Mouse (Mus musculus): ENCODE data around the gene Lhfp. TPM values are rescaled to one million over a fixed set of nuclear protein-coding genes. Genes with fewer than 3 reads are reported as not detected.

Lhfp gene
- polyA plus RNA-seq, 1 experiment from 2014 or later = 48.1 TPM

DNA sequence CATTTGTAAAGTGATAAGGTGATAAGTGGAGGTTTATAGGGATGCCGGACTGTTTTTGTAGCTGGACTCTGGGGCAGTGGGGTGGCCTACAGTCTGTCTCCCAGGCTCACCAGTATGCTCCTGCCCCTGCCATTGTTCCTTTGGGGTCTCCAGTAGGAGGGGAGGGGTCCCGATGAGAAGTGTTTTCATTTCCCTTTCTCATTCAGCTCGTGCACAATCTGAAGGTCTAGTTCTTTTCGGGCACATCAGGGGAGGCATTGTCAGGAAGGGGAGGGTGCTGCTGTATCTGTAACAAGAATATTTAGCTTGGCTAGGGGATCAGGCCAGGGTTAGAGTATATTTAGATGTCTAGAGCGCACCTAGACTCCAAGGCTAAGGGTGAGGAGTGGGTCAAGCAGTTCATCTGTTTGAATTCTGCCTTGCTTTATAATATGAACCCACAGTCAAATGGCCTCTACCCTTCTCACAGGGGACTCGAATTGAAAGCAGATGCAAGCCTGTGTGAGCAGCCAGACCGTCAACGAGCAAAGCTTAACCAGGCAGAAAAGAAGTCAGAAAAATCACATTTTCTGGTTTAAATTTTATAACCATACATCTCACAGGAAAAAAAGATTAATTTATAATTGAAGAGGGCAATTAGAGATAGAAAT, 46.0 kb downstream of the Lhfp start:
- no peaks in the 10 kb centered on the region for H3K9me3 ChIP-seq (ENCODE audit: control insufficient read depth, low read length)
- ATAC-seq (ENCODE audit: low FRiP score, low TSS enrichment) (no peak), DNase-seq (no peak)
- no peak overlapping the region; the same call in 1 of the 2 replicates for H3K27ac ChIP-seq (replicated peaks; ENCODE audit: low read depth, low read length)
- no peaks in the 10 kb centered on the region for H3K27me3 ChIP-seq (ENCODE audit: control insufficient read depth, insufficient read depth, low read length)
- peaks cover 11% of the 10 kb centered on the region; the same call in 1 of the 2 replicates for H3K4me1 ChIP-seq (ENCODE audit: control insufficient read depth, insufficient read depth, low read length)
- no peak overlapping the region for H3K9ac ChIP-seq (replicated peaks; ENCODE audit: low read length)
- WGBS = 53% methylated on average over 8 of the region's 8 CpGs
- H3K4me2 ChIP-seq (ENCODE audit: low read length) = no peak overlapping the region
- no peaks in the 10 kb centered on the region for H3K36me3 ChIP-seq (ENCODE audit: control insufficient read depth, insufficient read depth, low read length)
- no peak overlapping the region for H3K4me3 ChIP-seq (replicated peaks; ENCODE audit: low read depth, low read length)

DNA sequence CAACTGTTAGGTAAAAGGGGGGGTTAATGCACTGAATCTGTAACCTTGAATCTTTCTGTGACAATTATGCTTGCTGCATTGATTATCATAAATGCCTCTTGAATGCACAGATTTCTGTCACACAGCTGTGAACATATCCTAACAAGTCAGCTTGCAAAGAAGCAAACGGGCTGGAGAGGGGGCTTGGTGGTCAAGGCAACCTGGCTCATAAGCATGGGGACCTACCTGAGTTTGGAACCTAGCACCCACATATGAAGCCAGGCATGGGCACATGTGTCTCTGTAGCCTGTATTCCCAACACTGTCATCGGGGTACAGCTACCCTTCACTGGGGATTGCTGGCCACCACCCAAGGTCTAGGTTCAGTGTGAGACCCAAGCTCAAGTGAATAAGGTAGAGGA, 48.6 kb downstream of the Lhfp start:
- H3K4me3 ChIP-seq (replicated peaks; ENCODE audit: low read depth, low read length) = no peak overlapping the region
- no peak overlapping the region for H3K9ac ChIP-seq (replicated peaks; ENCODE audit: low read length)
- 82% methylated on average over 2 of the region's 2 CpGs for WGBS
- no peaks in the 10 kb centered on the region for H3K27me3 ChIP-seq (ENCODE audit: control insufficient read depth, insufficient read depth, low read length)
- no peak overlapping the region for H3K4me2 ChIP-seq (ENCODE audit: low read length)
- no peaks in the 10 kb centered on the region for H3K36me3 ChIP-seq (ENCODE audit: control insufficient read depth, insufficient read depth, low read length)
- no peak overlapping the region for H3K27ac ChIP-seq (replicated peaks; ENCODE audit: low read depth, low read length)
- H3K9me3 ChIP-seq (ENCODE audit: control insufficient read depth, low read length) = no peaks in the 10 kb centered on the region
- H3K4me1 ChIP-seq (ENCODE audit: control insufficient read depth, insufficient read depth, low read length) = peaks cover 11% of the 10 kb centered on the region; the same call in 1 of the 2 replicates
- no peak for DNase-seq
- no peak for ATAC-seq (ENCODE audit: low FRiP score, low TSS enrichment)

DNA sequence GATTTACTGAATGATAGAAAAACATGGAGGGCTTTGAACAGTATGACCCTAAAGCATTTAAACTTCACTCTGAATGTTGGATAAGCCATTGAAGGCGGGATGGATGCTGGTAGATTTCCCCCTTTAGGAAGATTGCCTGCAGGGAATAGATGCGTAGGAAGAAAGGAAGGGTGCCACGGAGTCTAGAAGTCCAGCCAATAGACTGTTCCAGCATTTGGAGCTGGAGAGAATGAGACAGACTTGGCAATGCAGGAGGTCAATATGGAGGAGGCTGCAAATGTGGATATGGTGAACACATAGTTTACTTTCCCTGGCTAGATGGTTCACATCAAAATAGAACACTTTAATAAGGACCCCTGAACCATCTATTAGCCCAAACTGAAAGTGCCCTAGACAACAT, 58.9 kb downstream of the Lhfp start:
- WGBS = 97% methylated on average over 3 of the region's 3 CpGs
- Histone ChIP-seq H3K4me2 (ENCODE audit: low read length) (no peak overlapping the region), H3K27ac (replicated peaks; ENCODE audit: low read depth, low read length) (no peak overlapping the region), H3K9me3 (ENCODE audit: control insufficient read depth, low read length) (no peaks in the 10 kb centered on the region), H3K36me3 (ENCODE audit: control insufficient read depth, insufficient read depth, low read length) (no peaks in the 10 kb centered on the region), H3K4me1 (ENCODE audit: control insufficient read depth, insufficient read depth, low read length) (peaks cover 28% of the 10 kb centered on the region), H3K9ac (replicated peaks; ENCODE audit: low read length) (no peak overlapping the region), H3K4me3 (replicated peaks; ENCODE audit: low read depth, low read length) (no peak overlapping the region), H3K27me3 (ENCODE audit: control insufficient read depth, insufficient read depth, low read length) (no peaks in the 10 kb centered on the region; the same call in 1 of the 2 replicates)
- DNase-seq (no peak), ATAC-seq (ENCODE audit: low FRiP score, low TSS enrichment) (no peak)

DNA sequence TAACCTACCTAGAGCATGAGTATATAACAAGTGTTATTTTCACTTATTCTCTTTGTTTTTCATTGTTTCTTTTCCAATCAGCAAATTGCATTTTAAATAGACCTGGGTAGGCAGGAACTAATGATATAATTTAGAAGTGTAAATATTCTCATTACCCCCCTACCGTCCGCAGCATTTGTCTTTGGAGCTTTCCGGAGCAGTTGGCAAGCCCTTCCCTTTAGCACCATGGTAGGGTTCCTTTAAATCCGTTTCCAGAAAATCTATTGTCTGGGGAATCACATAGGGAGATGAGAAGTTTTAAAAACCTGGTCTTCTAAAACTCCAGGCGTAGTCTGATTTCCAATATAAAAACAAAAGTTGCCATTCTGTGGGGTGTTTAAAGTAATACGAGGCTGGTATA, 59.5 kb downstream of the Lhfp start:
- no peak overlapping the region for H3K9ac ChIP-seq (replicated peaks; ENCODE audit: low read length)
- H3K4me1 ChIP-seq (ENCODE audit: control insufficient read depth, insufficient read depth, low read length) = peaks cover 28% of the 10 kb centered on the region
- WGBS = 55% methylated on average over 6 of the region's 6 CpGs
- ATAC-seq (ENCODE audit: low FRiP score, low TSS enrichment) (no peak), DNase-seq (no peak)
- no peaks in the 10 kb centered on the region for H3K36me3 ChIP-seq (ENCODE audit: control insufficient read depth, insufficient read depth, low read length)
- H3K27ac ChIP-seq (replicated peaks; ENCODE audit: low read depth, low read length) = no peak overlapping the region
- no peak overlapping the region for H3K4me3 ChIP-seq (replicated peaks; ENCODE audit: low read depth, low read length)
- no peaks in the 10 kb centered on the region; the same call in 1 of the 2 replicates for H3K27me3 ChIP-seq (ENCODE audit: control insufficient read depth, insufficient read depth, low read length)
- H3K9me3 ChIP-seq (ENCODE audit: control insufficient read depth, low read length) = no peaks in the 10 kb centered on the region
- H3K4me2 ChIP-seq (ENCODE audit: low read length) = no peak overlapping the region

DNA sequence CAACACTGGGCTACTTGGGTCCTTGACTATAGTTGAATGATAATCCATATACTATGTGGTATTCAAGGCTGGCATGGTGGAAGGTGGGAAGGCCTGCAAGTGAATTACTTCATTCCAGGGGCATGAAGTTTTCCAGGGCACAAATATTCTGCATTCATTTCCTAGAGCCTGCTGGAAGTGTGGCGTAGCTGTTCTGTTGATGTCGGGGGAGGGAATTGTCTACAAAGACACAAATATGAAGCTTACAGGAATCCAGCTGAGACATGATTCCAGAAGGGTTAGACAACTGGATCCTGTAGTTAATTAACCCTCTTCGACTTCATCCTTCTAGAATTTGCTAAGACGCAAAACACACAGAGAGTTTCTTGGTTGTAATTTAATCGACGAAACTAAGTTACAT, 60.4 kb downstream of the Lhfp start:
- H3K4me2 ChIP-seq (ENCODE audit: low read length) = no peak overlapping the region
- H3K9ac ChIP-seq (replicated peaks; ENCODE audit: low read length) = no peak overlapping the region
- H3K4me3 ChIP-seq (replicated peaks; ENCODE audit: low read depth, low read length) = no peak overlapping the region
- DNase-seq (no peak), ATAC-seq (ENCODE audit: low FRiP score, low TSS enrichment) (no peak)
- H3K9me3 ChIP-seq (ENCODE audit: control insufficient read depth, low read length) = no peaks in the 10 kb centered on the region
- H3K4me1 ChIP-seq (ENCODE audit: control insufficient read depth, insufficient read depth, low read length) = peaks cover 28% of the 10 kb centered on the region
- no peaks in the 10 kb centered on the region for H3K36me3 ChIP-seq (ENCODE audit: control insufficient read depth, insufficient read depth, low read length)
- no peak overlapping the region for H3K27ac ChIP-seq (replicated peaks; ENCODE audit: low read depth, low read length)
- no peaks in the 10 kb centered on the region; the same call in 1 of the 2 replicates for H3K27me3 ChIP-seq (ENCODE audit: control insufficient read depth, insufficient read depth, low read length)
- 65% methylated on average over 6 of the region's 6 CpGs for WGBS

DNA sequence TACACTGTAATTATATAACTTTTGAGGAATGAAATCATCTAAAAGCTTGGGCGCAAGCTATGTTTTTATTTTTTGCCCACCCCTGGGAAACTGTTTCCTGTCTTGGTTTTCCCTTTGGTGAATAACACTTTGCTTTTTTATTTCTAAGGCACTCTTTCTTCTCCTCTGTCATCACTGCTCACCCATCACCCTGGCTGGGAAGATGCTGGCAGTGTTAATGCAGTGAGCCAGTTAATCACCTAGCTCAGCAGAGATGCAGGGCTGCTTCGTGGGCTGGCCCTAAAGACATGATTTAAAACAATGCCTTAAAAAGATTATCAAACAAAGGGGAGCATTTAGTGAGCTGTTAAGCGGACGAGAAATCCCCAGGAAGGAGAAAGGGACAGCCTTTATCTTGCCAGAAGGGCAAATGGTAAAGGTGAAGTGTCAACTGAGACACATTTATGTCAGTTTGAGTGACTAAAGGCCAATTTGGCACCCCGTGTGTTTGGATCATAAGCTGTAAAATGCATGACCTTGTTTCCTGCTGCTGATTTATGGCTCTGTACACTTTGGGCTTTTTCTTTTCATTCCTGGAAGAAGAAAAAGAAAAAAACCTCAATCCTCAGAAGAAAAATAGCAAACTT, 60.9 kb downstream of the Lhfp start:
- H3K9ac ChIP-seq (replicated peaks; ENCODE audit: low read length) = no peak overlapping the region
- DNase-seq (no peak), ATAC-seq (ENCODE audit: low FRiP score, low TSS enrichment) (no peak)
- H3K4me1 ChIP-seq (ENCODE audit: control insufficient read depth, insufficient read depth, low read length) = peaks cover 28% of the 10 kb centered on the region
- H3K9me3 ChIP-seq (ENCODE audit: control insufficient read depth, low read length) = no peaks in the 10 kb centered on the region
- 23% methylated on average over 5 of the region's 5 CpGs for WGBS
- H3K4me3 ChIP-seq (replicated peaks; ENCODE audit: low read depth, low read length) = no peak overlapping the region
- no peaks in the 10 kb centered on the region; the same call in 1 of the 2 replicates for H3K27me3 ChIP-seq (ENCODE audit: control insufficient read depth, insufficient read depth, low read length)
- no peak overlapping the region for H3K4me2 ChIP-seq (ENCODE audit: low read length)
- no peaks in the 10 kb centered on the region for H3K36me3 ChIP-seq (ENCODE audit: control insufficient read depth, insufficient read depth, low read length)
- H3K27ac ChIP-seq (replicated peaks; ENCODE audit: low read depth, low read length) = no peak overlapping the region; the same call in 1 of the 2 replicates

DNA sequence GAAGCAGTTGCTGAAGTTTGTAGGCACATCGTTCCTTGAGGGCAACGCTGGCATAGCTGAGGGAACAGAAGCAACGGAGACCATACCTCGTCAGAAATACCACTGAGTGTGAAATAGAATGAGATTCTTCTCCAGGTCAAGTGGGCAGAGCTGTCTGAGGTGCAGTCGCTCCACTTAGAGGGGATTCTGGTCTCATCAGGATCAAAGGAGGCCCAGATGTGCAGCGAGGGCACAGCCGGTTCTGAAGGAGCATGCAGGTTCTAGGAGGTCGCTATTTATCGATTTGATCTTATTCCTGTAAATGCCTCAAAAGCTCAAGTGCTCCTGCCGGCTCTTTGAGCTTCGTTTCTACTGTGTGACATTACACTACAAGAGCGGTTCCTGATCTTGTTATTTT, 61.4 kb downstream of the Lhfp start:
- no peaks in the 10 kb centered on the region for H3K9me3 ChIP-seq (ENCODE audit: control insufficient read depth, low read length)
- DNase-seq = peak; percentile 39
- 37% methylated on average over 12 of the region's 12 CpGs for WGBS
- no peak overlapping the region for H3K4me2 ChIP-seq (ENCODE audit: low read length)
- no peak overlapping the region for H3K4me3 ChIP-seq (replicated peaks; ENCODE audit: low read depth, low read length)
- H3K36me3 ChIP-seq (ENCODE audit: control insufficient read depth, insufficient read depth, low read length) = no peaks in the 10 kb centered on the region
- ATAC-seq (ENCODE audit: low FRiP score, low TSS enrichment) = no peak
- H3K4me1 ChIP-seq (ENCODE audit: control insufficient read depth, insufficient read depth, low read length) = peaks cover 28% of the 10 kb centered on the region
- no peak overlapping the region for H3K9ac ChIP-seq (replicated peaks; ENCODE audit: low read length)
- no peak overlapping the region for H3K27ac ChIP-seq (replicated peaks; ENCODE audit: low read depth, low read length)
- H3K27me3 ChIP-seq (ENCODE audit: control insufficient read depth, insufficient read depth, low read length) = no peaks in the 10 kb centered on the region; the same call in 1 of the 2 replicates

DNA sequence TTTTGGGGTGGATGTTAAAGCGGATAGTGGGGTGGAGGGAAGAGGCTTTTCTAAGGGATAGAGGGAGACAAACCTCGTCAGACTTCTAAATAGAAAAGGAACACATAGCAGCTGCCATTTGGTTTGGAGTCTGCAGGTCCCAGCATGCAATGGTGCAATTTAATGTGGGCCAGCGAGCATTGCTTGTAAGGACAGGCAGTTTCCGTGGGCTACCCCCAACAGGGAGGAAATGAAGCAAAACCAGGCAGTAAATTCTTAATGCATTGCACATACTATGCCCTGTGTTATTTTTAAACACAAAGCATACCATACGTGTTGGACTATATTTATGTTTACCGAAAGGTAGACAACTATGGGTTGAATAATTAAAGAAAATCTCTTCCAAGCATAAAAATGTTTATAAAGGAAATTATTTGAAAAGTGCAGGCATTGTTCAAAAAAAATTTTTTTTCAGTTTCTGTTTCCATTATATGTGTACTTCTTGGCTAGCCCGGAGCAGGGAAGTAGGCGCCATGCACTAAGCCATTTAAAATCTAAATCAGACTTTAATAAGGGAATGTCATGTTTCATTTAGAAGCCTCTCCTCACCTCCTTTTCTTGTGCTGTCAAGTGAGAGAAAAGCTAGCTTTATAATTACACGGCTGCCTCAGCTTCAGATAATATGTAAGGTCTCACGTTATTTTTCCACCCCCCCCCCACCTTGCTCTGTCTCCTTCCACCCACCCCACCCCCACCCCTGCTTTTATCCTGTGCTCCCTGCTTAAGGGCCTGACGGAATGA, 67.5 kb downstream of the Lhfp start:
- H3K27ac ChIP-seq (replicated peaks; ENCODE audit: low read depth, low read length) = 0 out of 2 replicates have a peak overlapping the region, but pooled peaks have one; percentile 27

More for the DNA sequence above, 67.5 kb downstream of the Lhfp start:
- Histone ChIP-seq H3K9ac (replicated peaks; ENCODE audit: low read length) (no peak overlapping the region), H3K4me2 (ENCODE audit: low read length) (peak overlapping the region; percentile 22; the same call in 1 of the 2 replicates), H3K4me3 (replicated peaks; ENCODE audit: low read depth, low read length) (no peak overlapping the region), H3K27me3 (ENCODE audit: control insufficient read depth, insufficient read depth, low read length) (no peaks in the 10 kb centered on the region), H3K9me3 (ENCODE audit: control insufficient read depth, low read length) (peaks cover 3% of the 10 kb centered on the region; the same call in 1 of the 2 replicates), H3K36me3 (ENCODE audit: control insufficient read depth, insufficient read depth, low read length) (no peaks in the 10 kb centered on the region), H3K4me1 (ENCODE audit: control insufficient read depth, insufficient read depth, low read length) (0 out of 2 replicates have a peak, but pooled peaks cover 4% of the 10 kb centered on the region)
- peak; percentile 68; the same call in 1 of the 2 replicates for ATAC-seq (ENCODE audit: low FRiP score, low TSS enrichment)
- WGBS = 14% methylated on average over 11 of the region's 11 CpGs
- peak; percentile 67 for DNase-seq

Data from midbrain, embryonic 14.5 days (tissue).